Mouse (Mus musculus) kidney, postnatal 0 days (tissue): ENCODE measurements around the gene Tst. TPM values are rescaled to one million over a fixed set of nuclear protein-coding genes. Genes with fewer than 3 reads are reported as not detected.

ENCODE experiments used
- ATAC-seq: fragments of 200-750 bp; cut with Nextera tagmentation; replicated peaks from 2 replicates; pipeline ENCODE4 v1.8.0; 2017; ENCODE audit warnings: low read depth, moderate number of reproducible peaks, moderate TSS enrichment, moderate library complexity; ENCODE audit not compliant: low FRiP score
- DNase-seq: peaks from one replicate; pipeline ENCODE4 v3.0.0-alpha.2; 2016; ENCODE audit warnings: low spot score
- H3K27ac ChIP-seq: fragments of 300-500 bp; sonication (generic); 2 replicates; pipeline ENCODE4 v1.5.1; 2014; ENCODE audit warnings: mild to moderate bottlenecking
- H3K27me3 ChIP-seq: fragments of 300-500 bp; sonication (generic); 2 replicates; pipeline ENCODE4 v1.6.1; 2014; ENCODE audit warnings: low read length, mixed read lengths; ENCODE audit not compliant: insufficient read depth
- H3K36me3 ChIP-seq: fragments of 300-500 bp; sonication (generic); 2 replicates; pipeline ENCODE4 v1.6.1; 2014; ENCODE audit warnings: low read length, mixed read lengths; ENCODE audit not compliant: insufficient read depth
- H3K4me1 ChIP-seq: fragments of 300-500 bp; sonication (generic); replicated peaks from 2 replicates; pipeline ENCODE4 v1.6.1; 2014; ENCODE audit warnings: antibody characterized with exemption, low read length, mixed read lengths; ENCODE audit not compliant: insufficient read depth
- H3K4me2 ChIP-seq: fragments of 300-500 bp; sonication (generic); 2 replicates; pipeline ENCODE4 v1.6.1; 2014; ENCODE audit warnings: mild to moderate bottlenecking, low read length, moderate library complexity, mixed read lengths
- H3K4me3 ChIP-seq: fragments of 300-500 bp; sonication (generic); replicated peaks from 2 replicates; pipeline ENCODE4 v1.5.1; 2014; ENCODE audit warnings: low read depth, low read length
- H3K9ac ChIP-seq: fragments of 300-500 bp; sonication (generic); 2 replicates; pipeline ENCODE4 v1.6.1; 2014; ENCODE audit warnings: low read depth, low read length
- H3K9me3 ChIP-seq: fragments of 300-500 bp; sonication (generic); replicated peaks from 2 replicates; pipeline ENCODE4 v1.6.1; 2016; ENCODE audit warnings: low read length, inconsistent platforms, mixed read lengths
- CTCF ChIP-seq: IDR thresholded peaks from 2 replicates; pipeline ENCODE4 v1.5.1; 2016; ENCODE audit warnings: antibody characterized with exemption, low read depth, mild to moderate bottlenecking, moderate library complexity
- WGBS: fragments of 180-500 bp; shearing (Covaris S2); extraction: QIAGEN DNeasy Blood & Tissue Kit; methylation state at CpG from one replicate; pipeline ENCODE4 v1.1.7; 2014; 5-methylcytosine and 5-hydroxymethylcytosine counted together
- polyA plus RNA-seq: library from polyadenylated mRNA; unstranded; fragments of >200 nt; fragmentation: Nextera tagmentation; extraction: Ambion mirVana; gene quantifications from 2 replicates; pipeline ENCODE4 v1.2.1, GENCODE M21; 2015

The Tst gene
- polyA plus RNA-seq, 1 experiment from 2014 or later = 128 TPM

GRCm38 (mm10) chr15:78424507-78424906, 18.8 kb upstream of the Tst start:
- H3K4me3 ChIP-seq = no peak overlapping the region
- H3K4me2 ChIP-seq = no peak overlapping the region
- H3K27ac ChIP-seq = no peak overlapping the region
- ATAC-seq (peak; percentile 73), DNase-seq (peak; percentile 51)
- H3K36me3 ChIP-seq = no peaks in the 10 kb centered on the region
- H3K9ac ChIP-seq = no peak overlapping the region
- no peaks in the 10 kb centered on the region for H3K9me3 ChIP-seq
- peaks cover 6% of the 10 kb centered on the region for H3K4me1 ChIP-seq
- H3K27me3 ChIP-seq = no peaks in the 10 kb centered on the region
- 17% methylated on average over 11 of the region's 11 CpGs for WGBS
- peak; percentile 21; the same call in 1 of the 2 replicates for TF ChIP-seq CTCF

GRCm38 (mm10) chr15:78422046-78422956, 16.6 kb upstream of the Tst start:
- peak; percentile 88 for TF ChIP-seq CTCF
- DNase-seq (peak; percentile 85), ATAC-seq (0 out of 2 replicates have a peak, but pooled peaks have one; percentile 33)
- WGBS = 18% methylated on average over 16 of the region's 16 CpGs
- H3K9ac ChIP-seq = 0 out of 2 replicates have a peak overlapping the region, but pooled peaks have one; percentile 27
- no peak overlapping the region for H3K4me3 ChIP-seq
- H3K9me3 ChIP-seq = no peaks in the 10 kb centered on the region
- no peak overlapping the region for H3K27ac ChIP-seq
- H3K36me3 ChIP-seq = no peaks in the 10 kb centered on the region
- no peaks in the 10 kb centered on the region for H3K27me3 ChIP-seq
- peak overlapping the region; percentile 37; the same call in 1 of the 2 replicates for H3K4me2 ChIP-seq
- no peaks in the 10 kb centered on the region; the same call in 1 of the 2 replicates for H3K4me1 ChIP-seq

DNA sequence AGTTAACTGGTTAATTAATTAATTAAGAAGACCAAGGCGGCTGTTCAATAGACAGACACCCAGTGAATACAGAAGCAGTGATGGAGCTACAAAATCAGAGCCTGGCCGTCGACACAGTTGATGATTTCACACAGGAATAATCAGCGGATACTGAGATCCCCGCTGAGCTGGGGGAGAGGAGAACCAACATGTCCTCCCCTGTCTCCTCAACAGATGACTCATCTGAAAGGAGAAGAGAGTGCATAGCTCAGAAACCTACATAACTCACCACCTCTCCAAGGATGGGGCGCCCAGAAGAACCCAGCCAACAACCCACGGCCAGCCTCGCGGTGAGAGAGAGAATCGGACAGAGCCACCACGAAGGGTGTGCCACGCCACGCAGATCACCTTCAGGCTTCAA, 14.7 kb upstream of the Tst start:
- no peak overlapping the region for H3K27ac ChIP-seq
- H3K27me3 ChIP-seq = no peaks in the 10 kb centered on the region
- H3K36me3 ChIP-seq = no peaks in the 10 kb centered on the region
- ATAC-seq (no peak), DNase-seq (no peak)
- TF ChIP-seq CTCF = no peak
- H3K9ac ChIP-seq = no peak overlapping the region
- peaks cover 10% of the 10 kb centered on the region for H3K4me1 ChIP-seq
- no peaks in the 10 kb centered on the region for H3K9me3 ChIP-seq
- 80% methylated on average over 13 of the region's 13 CpGs for WGBS
- no peak overlapping the region for H3K4me2 ChIP-seq
- no peak overlapping the region for H3K4me3 ChIP-seq

DNA sequence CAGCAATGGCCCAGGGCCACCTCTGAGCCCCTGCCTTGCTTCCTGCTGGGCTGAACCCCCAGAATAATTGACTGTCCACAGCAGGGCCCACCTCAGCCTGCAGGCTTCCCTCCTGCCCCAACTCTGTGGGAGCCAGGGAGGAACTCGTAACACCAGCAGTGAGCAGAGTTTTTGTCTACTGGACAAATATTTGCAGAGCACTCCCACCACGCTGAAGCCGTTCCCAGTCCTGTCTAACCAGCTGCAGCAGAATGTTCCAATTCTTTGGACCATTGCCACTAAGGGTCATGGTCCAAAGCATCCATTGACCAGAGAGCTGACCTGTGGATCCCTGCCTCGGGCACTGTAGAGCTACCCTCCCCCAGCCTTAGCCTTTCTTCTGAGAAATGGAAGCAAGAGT, 11.2 kb upstream of the Tst start:
- Histone ChIP-seq H3K9ac (no peak overlapping the region), H3K27ac (peak overlapping the region; percentile 77; the same call in 1 of the 2 replicates), H3K9me3 (no peaks in the 10 kb centered on the region), H3K4me3 (no peak overlapping the region), H3K4me2 (no peak overlapping the region), H3K4me1 (peaks cover 10% of the 10 kb centered on the region), H3K36me3 (no peaks in the 10 kb centered on the region), H3K27me3 (no peaks in the 10 kb centered on the region; the same call in 1 of the 2 replicates)
- DNase-seq (peak; percentile 87), ATAC-seq (peak; percentile 92)
- WGBS = 14% methylated on average over 4 of the region's 4 CpGs
- TF ChIP-seq CTCF = no peak

DNA sequence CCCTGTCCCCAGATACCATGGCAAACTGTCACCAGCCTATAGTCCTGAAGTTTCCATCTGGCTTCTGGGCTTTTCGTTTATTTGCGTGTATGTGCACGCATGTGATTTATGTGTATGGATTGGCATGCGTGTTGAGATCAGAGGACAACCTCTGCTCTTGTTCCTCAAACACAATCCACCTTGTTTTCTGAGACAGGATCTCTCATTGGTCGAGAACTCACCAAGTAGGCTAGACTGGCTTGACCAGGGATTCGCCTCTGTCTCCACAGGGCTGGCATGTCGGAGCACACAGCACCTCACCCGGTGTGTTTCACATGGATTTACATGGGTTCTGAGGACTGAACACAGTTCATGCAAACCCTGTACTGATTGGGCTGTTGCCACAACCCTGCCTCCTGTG, 8.4 kb upstream of the Tst start:
- Histone ChIP-seq H3K4me3 (no peak overlapping the region), H3K9me3 (no peaks in the 10 kb centered on the region), H3K36me3 (no peaks in the 10 kb centered on the region), H3K27me3 (no peaks in the 10 kb centered on the region; the same call in 1 of the 2 replicates), H3K27ac (no peak overlapping the region), H3K4me1 (peaks cover 14% of the 10 kb centered on the region), H3K4me2 (no peak overlapping the region), H3K9ac (no peak overlapping the region)
- WGBS = 85% methylated on average over 8 of the region's 8 CpGs
- no peak for TF ChIP-seq CTCF
- DNase-seq (no peak), ATAC-seq (no peak)

GRCm38 (mm10) chr15:78413719-78414117, 8.0 kb upstream of the Tst start:
- TF ChIP-seq CTCF = no peak
- ATAC-seq = no peak
- Histone ChIP-seq H3K4me1 (peaks cover 14% of the 10 kb centered on the region), H3K9me3 (no peaks in the 10 kb centered on the region), H3K4me2 (no peak overlapping the region), H3K27me3 (no peaks in the 10 kb centered on the region; the same call in 1 of the 2 replicates), H3K36me3 (no peaks in the 10 kb centered on the region), H3K27ac (no peak overlapping the region), H3K9ac (no peak overlapping the region), H3K4me3 (no peak overlapping the region)
- 28% methylated on average over 1 of the region's 1 CpGs for WGBS
- no peak for DNase-seq
